Mouse (Mus musculus): ENCODE measurements around the gene Nckap1l. TPM values are rescaled to one million over a fixed set of nuclear protein-coding genes. Genes with fewer than 3 reads are reported as not detected.

Nckap1l gene
- polyA plus RNA-seq, 1 experiment: 74.2 TPM

DNA sequence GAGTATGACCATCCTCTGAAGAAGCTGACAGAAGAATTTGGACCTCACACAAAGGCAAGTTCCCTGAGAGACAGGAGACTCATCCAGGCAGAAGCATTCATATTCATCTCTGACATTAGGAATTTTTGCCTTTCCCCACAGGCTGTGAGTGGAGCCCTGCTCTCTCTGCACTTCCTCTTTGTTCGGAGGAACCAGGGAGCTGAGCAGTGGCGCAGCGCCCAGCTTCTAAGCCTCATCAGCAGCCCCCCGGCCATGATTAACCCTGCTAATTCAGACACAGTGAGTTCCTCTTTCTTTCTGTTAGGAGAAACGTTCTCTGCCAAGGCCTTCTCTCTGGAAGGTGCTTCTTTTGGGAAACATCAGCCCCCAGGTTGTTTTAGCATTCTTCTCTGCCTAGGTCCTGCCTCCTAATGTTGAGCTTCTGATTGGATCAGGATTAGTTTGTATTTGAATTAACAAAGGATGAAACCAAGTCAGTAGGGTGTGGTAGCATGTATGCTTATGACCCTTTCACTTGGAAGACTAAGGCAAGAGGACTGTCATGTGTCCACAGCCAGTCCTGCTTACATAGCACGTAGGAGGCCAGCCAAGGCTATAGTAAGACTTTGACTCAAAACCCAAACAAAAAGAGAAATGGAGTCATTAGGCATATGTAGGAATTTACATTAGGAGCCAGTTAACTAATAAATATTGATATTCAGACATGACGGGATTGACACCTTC is 9.1 kb downstream of the Nckap1l start:
- no peak overlapping the region for H3K27ac ChIP-seq (ENCODE audit: insufficient read depth, low read length)
- TF ChIP-seq POLR2A (IDR thresholded peaks at IDR 0.05; ENCODE audit: low read depth, low read length) (no peak), CTCF (IDR thresholded peaks at IDR 0.05; ENCODE audit: extremely low read depth, insufficient read depth, insufficient read length, insufficient replicate concordance) (no peak)

DNA sequence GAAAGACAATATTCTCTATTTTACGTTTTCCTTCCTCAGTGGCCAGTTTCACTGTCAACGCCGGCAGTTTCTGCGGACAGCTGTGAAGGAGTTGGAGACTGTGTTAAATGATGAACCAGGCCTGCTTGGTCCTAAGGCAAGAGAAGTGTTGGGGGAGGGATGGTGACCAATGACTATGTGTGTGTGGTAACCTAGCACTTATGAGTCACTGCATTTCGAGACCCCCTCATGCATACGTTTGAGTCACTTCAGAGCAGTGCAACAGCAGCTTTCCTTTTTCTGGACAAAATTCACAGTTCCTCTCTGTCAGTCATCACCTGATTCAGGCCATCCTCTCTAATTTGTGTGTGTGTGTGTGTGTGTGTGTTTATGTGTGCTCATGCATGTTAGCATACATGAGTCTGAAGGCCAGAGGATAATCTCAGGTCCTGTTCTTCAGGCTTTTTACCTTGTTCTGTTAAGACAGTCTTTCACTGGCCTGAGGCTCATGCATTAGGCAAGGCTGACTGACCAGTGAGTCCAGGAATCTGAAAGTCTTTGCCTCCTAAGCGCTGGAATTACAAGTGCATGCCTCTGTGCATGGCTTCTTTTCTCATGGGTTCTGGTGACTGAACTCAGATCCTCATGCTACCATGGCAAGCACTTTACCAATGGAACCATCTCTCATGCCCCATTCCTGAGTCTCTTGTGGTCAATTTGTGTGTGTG is 18.0 kb downstream of the Nckap1l start:
- 91% methylated on average over 7 of the region's 7 CpGs for WGBS
- no peaks in the 10 kb centered on the region for H3K27me3 ChIP-seq (ENCODE audit: control insufficient read depth, insufficient read depth, low read length)
- no peak overlapping the region for H3K27ac ChIP-seq (ENCODE audit: insufficient read depth, low read length)
- TF ChIP-seq CTCF (IDR thresholded peaks at IDR 0.05; ENCODE audit: extremely low read depth, insufficient read depth, insufficient read length, insufficient replicate concordance) (no peak), POLR2A (IDR thresholded peaks at IDR 0.05; ENCODE audit: low read depth, low read length) (no peak)
- DNase-seq (ENCODE audit: low read depth in 1 of 2, low spot score in 2 of 2): no peak
- no peak overlapping the region for H3K4me3 ChIP-seq (ENCODE audit: extremely low read depth, insufficient read depth, insufficient read length)
- no peaks in the 10 kb centered on the region for H3K4me1 ChIP-seq (ENCODE audit: control insufficient read depth, insufficient read depth, insufficient read length)
- H3K36me3 ChIP-seq (ENCODE audit: control insufficient read depth, insufficient read depth, low read length): peaks cover 61% of the 10 kb centered on the region

More for the DNA sequence above, 9.1 kb downstream of the Nckap1l start:
- H3K36me3 ChIP-seq (ENCODE audit: control insufficient read depth, insufficient read depth, low read length): peaks cover 46% of the 10 kb centered on the region
- H3K27me3 ChIP-seq (ENCODE audit: control insufficient read depth, insufficient read depth, low read length): no peaks in the 10 kb centered on the region
- no peak overlapping the region for H3K4me3 ChIP-seq (ENCODE audit: extremely low read depth, insufficient read depth, insufficient read length)
- no peaks in the 10 kb centered on the region for H3K4me1 ChIP-seq (ENCODE audit: control insufficient read depth, insufficient read depth, insufficient read length)
- DNase-seq (ENCODE audit: low read depth in 1 of 2, low spot score in 2 of 2): no peak
- 64% methylated on average over 7 of the region's 7 CpGs for WGBS

DNA sequence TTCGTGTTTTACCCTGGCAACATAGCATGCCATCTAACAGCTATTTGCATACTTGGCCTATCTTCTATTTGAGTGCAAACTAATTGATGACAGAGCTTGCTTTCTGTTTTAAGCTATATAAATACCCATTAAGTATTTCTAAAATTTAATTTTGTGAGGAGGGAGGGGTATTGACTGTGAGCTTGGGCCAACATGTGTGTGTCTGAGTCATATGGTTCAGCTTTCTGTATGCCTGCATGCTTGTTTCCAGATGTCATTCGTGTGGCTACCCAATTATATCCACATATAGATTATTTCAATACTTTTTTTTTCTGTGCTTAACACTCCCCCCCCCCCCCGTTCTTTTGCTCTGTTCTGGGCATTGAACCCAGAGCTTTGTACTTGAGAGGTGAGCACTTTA is 18.7 kb downstream of the Nckap1l start:
- H3K27ac ChIP-seq (ENCODE audit: insufficient read depth, low read length): no peak overlapping the region
- H3K27me3 ChIP-seq (ENCODE audit: control insufficient read depth, insufficient read depth, low read length): no peaks in the 10 kb centered on the region
- no peak overlapping the region for H3K4me3 ChIP-seq (ENCODE audit: extremely low read depth, insufficient read depth, insufficient read length)
- DNase-seq (ENCODE audit: low read depth in 1 of 2, low spot score in 2 of 2): no peak
- no peaks in the 10 kb centered on the region for H3K4me1 ChIP-seq (ENCODE audit: control insufficient read depth, insufficient read depth, insufficient read length)
- peaks cover 61% of the 10 kb centered on the region for H3K36me3 ChIP-seq (ENCODE audit: control insufficient read depth, insufficient read depth, low read length)
- no peak for TF ChIP-seq POLR2A (IDR thresholded peaks at IDR 0.05; ENCODE audit: low read depth, low read length)
- TF ChIP-seq CTCF (IDR thresholded peaks at IDR 0.05; ENCODE audit: extremely low read depth, insufficient read depth, insufficient read length, insufficient replicate concordance): no peak
- WGBS: 86% methylated on average over 3 of the region's 3 CpGs

DNA sequence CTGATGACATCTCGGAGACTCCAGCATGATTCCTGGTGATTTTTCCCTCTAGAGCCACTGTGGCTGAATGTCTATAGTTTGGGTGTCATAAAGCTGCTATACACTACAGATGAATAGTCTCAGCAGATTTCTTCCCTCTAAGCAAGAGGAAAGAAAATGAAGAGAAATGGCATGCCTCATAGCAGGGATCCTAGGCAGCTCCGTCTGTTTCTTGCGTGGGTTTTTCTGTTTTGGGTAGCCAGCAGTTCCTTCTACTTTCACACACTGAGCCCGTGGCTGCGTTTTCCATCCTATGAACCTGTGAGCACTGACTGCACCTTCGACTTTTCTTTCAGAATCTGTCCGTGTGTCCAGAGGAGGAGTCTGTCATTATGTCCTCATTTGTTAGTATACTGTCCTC is 19.6 kb downstream of the Nckap1l start:
- WGBS: 90% methylated on average over 7 of the region's 7 CpGs
- Histone ChIP-seq H3K27ac (ENCODE audit: insufficient read depth, low read length) (no peak overlapping the region), H3K4me1 (ENCODE audit: control insufficient read depth, insufficient read depth, insufficient read length) (no peaks in the 10 kb centered on the region), H3K4me3 (ENCODE audit: extremely low read depth, insufficient read depth, insufficient read length) (no peak overlapping the region), H3K27me3 (ENCODE audit: control insufficient read depth, insufficient read depth, low read length) (no peaks in the 10 kb centered on the region), H3K36me3 (ENCODE audit: control insufficient read depth, insufficient read depth, low read length) (peaks cover 62% of the 10 kb centered on the region)
- no peak for DNase-seq (ENCODE audit: low read depth in 1 of 2, low spot score in 2 of 2)
- no peak for TF ChIP-seq POLR2A (IDR thresholded peaks at IDR 0.05; ENCODE audit: low read depth, low read length)
- TF ChIP-seq CTCF (IDR thresholded peaks at IDR 0.05; ENCODE audit: extremely low read depth, insufficient read depth, insufficient read length, insufficient replicate concordance): no peak

DNA sequence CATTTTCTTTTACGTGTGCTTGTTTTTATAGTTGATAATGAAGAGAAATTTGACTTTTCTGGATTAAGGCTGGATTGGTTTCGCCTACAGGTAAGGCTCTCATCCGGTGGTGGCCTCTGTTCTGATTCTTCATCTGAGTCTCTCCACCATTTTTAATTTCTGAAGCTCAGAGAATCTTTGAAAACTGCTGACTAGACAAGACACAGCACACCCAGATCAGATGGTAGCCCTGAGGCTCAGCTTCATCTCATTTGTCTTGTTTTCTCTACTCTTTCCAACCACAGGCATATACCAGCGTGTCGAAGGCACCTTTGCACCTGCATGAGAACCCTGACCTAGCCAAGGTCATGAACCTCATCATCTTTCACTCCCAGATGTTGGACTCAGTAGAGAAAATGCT is 20.2 kb downstream of the Nckap1l start:
- H3K27ac ChIP-seq (ENCODE audit: insufficient read depth, low read length): no peak overlapping the region
- TF ChIP-seq CTCF (IDR thresholded peaks at IDR 0.05; ENCODE audit: extremely low read depth, insufficient read depth, insufficient read length, insufficient replicate concordance) (no peak), POLR2A (IDR thresholded peaks at IDR 0.05; ENCODE audit: low read depth, low read length) (no peak)
- no peaks in the 10 kb centered on the region for H3K4me1 ChIP-seq (ENCODE audit: control insufficient read depth, insufficient read depth, insufficient read length)
- H3K36me3 ChIP-seq (ENCODE audit: control insufficient read depth, insufficient read depth, low read length): peaks cover 66% of the 10 kb centered on the region
- H3K4me3 ChIP-seq (ENCODE audit: extremely low read depth, insufficient read depth, insufficient read length): no peak overlapping the region
- no peak for DNase-seq (ENCODE audit: low read depth in 1 of 2, low spot score in 2 of 2)
- WGBS: 87% methylated on average over 5 of the region's 5 CpGs
- H3K27me3 ChIP-seq (ENCODE audit: control insufficient read depth, insufficient read depth, low read length): no peaks in the 10 kb centered on the region

DNA sequence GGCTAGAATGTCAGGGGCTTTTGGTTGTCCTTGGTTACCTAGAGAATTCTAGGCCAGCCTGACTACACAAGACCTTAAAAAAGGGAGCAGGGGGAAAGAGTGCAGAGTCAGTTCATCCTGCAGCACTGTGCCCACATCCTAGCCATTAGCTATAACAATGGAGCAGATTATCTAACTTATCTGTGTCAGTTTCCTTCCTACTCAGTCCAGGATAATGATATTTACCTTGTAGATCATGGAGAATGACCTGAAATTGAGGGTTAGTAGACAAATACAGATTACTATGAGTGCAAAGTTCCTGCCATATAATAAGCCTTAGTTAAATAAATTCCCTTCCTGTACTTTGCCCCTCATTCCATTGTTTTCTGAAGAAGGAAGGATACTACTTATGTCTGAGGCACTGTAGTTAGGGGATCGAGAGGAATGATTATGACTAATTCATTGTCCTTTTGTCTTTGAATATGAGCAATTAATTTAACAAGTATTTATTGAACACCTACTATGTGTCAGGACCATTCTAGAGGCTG is 25.5 kb downstream of the Nckap1l start:
- no peak for DNase-seq (ENCODE audit: low read depth in 1 of 2, low spot score in 2 of 2)
- WGBS: 90% methylated on average over 1 of the region's 1 CpGs
- peaks cover 67% of the 10 kb centered on the region for H3K36me3 ChIP-seq (ENCODE audit: control insufficient read depth, insufficient read depth, low read length)
- no peak overlapping the region for H3K4me3 ChIP-seq (ENCODE audit: extremely low read depth, insufficient read depth, insufficient read length)
- H3K27ac ChIP-seq (ENCODE audit: insufficient read depth, low read length): no peak overlapping the region
- TF ChIP-seq POLR2A (IDR thresholded peaks at IDR 0.05; ENCODE audit: low read depth, low read length) (no peak), CTCF (IDR thresholded peaks at IDR 0.05; ENCODE audit: extremely low read depth, insufficient read depth, insufficient read length, insufficient replicate concordance) (no peak)
- H3K4me1 ChIP-seq (ENCODE audit: control insufficient read depth, insufficient read depth, insufficient read length): no peaks in the 10 kb centered on the region
- H3K27me3 ChIP-seq (ENCODE audit: control insufficient read depth, insufficient read depth, low read length): no peaks in the 10 kb centered on the region
